Mouse (Mus musculus): ENCODE measurements at regions not wholly inside any gene's neighbourhood (a gene's known extent, or its start where the extent isn't known, plus 50 kb on each side); places are given as distances from the start of the nearest gene placed in this dataset.

GRCm38 (mm10) chr13:37103741-37104296 is 53.8 kb upstream of the F13a1 start:
- Histone ChIP-seq H3K27me3 (ENCODE audit: control insufficient read depth, insufficient read depth, low read length) (no peaks in the 10 kb centered on the region), H3K4me1 (ENCODE audit: control insufficient read depth, insufficient read depth, low read length) (no peaks in the 10 kb centered on the region), H3K4me3 (ENCODE audit: control insufficient read depth, low read depth, low read length) (no peak overlapping the region), H3K27ac (ENCODE audit: control insufficient read depth, insufficient read depth, low read depth, low read length) (no peak overlapping the region), H3K36me3 (ENCODE audit: control insufficient read depth, insufficient read depth, low read length) (no peaks in the 10 kb centered on the region)
- TF ChIP-seq POLR2A (IDR thresholded peaks at IDR 0.05; ENCODE audit: control insufficient read depth, low read depth, low read length) (no peak), CTCF (IDR thresholded peaks at IDR 0.05; ENCODE audit: control insufficient read depth, insufficient read depth, insufficient replicate concordance, low read depth, low read length) (no peak)

GRCm38 (mm10) chr13:37101755-37102154 is 51.7 kb upstream of the F13a1 start:
- Histone ChIP-seq H3K27ac (ENCODE audit: control insufficient read depth, insufficient read depth, low read depth, low read length) (no peak overlapping the region), H3K4me1 (ENCODE audit: control insufficient read depth, insufficient read depth, low read length) (no peaks in the 10 kb centered on the region), H3K27me3 (ENCODE audit: control insufficient read depth, insufficient read depth, low read length) (no peaks in the 10 kb centered on the region), H3K36me3 (ENCODE audit: control insufficient read depth, insufficient read depth, low read length) (no peaks in the 10 kb centered on the region), H3K4me3 (ENCODE audit: control insufficient read depth, low read depth, low read length) (no peak overlapping the region)
- TF ChIP-seq CTCF (IDR thresholded peaks at IDR 0.05; ENCODE audit: control insufficient read depth, insufficient read depth, insufficient replicate concordance, low read depth, low read length) (no peak), POLR2A (IDR thresholded peaks at IDR 0.05; ENCODE audit: control insufficient read depth, low read depth, low read length) (no peak)

All from testis, adult 2 months (tissue).